Mouse (Mus musculus): Measurements from ENCODE around the gene Nrip1.
"Not testable (repeated sequence)": the region's sequence is repeated elsewhere in the genome, so short reads cannot be mapped to it uniquely, and the experiment has no call there.

Nrip1 gene

DNA sequence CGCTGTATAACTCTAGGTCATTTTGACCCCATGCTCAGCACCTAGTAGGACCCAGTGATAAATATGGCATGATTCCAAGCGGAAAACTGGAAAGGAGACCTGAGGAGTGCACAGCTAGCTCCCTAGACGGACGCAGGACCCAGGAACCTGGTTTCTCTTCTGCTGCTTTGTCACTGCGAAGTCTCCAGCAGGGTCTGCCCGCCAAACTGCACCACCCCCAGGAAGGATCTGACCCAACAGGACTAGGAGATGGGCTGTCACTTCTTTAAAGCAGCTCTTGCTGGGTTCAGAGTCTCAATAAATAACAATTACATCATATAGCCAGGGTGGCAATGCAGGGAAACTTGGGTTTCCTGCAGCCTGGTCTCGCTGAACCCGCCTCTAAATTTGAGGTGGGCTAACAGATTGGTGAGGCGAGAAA lies at the start of gene Nrip1:
TSS of gene Nrip1 (minus strand) at position 157 of the 421 bp plus-strand sequence.
- peak in 1 of 2 experiments; percentile 46 for DNase-seq (ENCODE audit: low spot score in 2 of 2)

DNA sequence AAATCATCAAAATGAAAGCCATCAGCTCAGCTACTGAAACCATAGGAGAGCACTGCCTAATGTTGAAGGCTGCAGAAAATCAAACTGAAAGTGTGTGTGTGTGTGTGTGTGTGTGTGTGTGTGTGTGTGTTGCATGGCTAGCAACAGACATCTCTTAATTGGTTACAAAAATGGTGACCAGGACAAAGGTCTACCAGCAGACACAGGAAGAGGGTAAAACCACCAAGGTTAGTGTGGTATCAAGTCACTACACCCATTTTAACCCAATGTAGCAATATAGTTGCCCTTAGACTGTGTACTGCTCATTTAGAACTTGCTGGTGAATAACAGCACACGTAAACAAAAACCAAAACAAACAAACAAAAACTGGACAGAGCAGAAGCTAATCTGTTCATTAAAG lies 48.9 kb upstream of the Nrip1 start:
- DNase-seq (ENCODE audit: low spot score in 2 of 2) = no peak

DNA sequence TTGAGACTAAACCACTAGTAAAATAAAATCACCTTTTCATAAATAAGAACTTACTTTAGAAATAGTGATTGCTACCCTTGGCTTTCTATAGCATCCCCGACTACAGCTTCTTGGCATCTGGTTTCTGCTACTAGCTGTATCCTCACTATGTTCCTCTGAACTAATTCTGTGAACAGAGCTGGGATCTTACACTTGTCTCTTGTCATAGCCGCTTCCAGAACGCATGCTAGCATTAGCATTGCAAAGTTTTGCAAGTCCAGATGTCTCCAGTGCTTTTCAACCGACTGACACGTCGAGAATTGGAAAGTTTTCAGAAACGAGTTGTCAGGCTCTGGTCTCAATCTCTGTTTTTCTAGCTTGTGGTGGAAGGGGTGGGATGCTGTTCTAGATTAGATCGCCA lies 46.2 kb upstream of the Nrip1 start:
- DNase-seq (ENCODE audit: low spot score in 2 of 2) = no peak

DNA sequence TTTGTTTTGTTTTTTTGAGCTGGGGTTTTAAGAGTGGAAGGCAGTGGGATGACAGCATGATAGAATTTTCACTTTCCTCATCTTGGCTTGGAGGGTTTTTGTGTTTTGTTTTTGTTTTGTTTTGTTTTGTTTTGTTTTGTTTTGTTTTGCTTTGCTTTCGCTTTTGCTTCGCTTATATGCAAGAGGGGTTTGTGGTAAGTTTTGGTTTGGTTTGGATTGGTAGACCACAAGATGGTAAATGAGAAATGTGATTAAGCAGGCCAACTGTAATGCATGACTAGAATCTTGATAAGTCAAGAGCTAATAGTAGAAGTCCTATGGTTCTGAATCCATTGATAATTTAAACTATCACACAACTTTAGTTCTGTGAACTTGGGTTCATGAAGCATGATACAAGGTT lies 42.9 kb upstream of the Nrip1 start:
- DNase-seq (ENCODE audit: low spot score in 2 of 2) = no peak

DNA sequence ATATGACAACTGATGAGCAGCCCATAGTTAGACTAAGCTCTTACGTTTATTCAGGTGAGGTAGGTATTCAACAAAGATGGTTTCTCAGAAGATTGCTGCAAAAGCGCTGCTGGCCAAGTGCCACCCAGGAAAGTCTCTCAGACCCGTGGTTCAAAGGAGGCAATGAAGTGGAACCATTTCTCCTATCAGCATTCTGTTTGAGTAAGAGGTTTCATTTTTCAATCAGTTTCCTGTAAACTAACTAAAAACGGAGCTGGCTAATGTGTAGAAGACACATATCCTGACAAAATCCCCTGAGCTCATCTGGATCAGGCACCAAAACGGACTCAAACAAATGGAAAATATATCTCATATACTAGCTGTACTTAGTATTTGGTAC lies 42.4 kb upstream of the Nrip1 start:
- no peak for DNase-seq (ENCODE audit: low spot score in 2 of 2)

DNA sequence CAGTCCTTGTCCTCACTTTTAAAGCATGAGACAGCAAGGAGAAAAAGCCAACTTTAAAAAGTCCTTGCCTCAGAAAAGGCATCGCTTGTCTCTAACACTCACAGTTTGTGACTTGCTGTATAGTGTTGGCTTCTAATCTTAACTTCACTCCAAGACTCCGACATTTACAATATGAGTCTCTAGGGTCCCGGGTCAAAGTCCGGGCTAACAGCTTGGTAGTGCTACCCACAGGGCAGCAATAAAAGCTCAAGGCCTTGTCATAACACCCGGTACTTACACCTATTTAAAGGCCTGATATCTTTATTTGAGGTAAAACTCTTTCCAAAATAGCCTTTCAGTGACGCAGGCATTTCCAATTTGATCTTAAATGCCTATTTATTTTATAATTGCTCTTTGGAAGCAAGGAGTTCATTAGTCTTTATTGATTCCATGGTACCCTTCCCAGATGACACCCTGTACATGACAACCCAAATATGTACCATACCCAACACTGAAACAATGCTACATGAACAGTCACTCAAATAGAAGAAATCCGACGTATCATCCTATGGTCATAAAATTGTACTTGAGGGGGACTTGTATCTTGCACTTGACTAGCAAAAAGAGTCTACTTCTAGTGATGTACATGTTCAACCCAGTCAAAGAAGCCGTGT lies 41.9 kb upstream of the Nrip1 start:
- DNase-seq (ENCODE audit: low spot score in 2 of 2) = no peak

DNA sequence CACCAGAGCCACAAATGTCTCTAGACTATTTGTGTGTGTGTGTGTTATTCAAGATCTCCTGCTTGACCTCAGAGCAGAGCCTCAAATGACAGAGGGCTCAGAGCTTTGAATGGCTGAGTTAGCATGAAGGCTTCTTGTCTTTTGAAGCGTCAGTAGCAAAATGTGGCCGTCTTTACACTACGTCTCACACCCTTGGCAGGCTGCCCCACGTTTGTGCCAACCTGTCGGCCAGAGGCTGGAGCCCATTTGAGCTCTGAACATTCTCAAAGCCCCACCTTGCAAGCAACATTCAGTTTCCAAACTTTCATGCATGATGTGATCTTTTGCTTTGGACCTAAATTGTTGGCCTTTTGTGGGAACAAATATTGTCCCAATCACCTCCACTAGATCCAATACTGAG lies 40.9 kb upstream of the Nrip1 start:
- DNase-seq (ENCODE audit: low spot score in 2 of 2) = no peak

DNA sequence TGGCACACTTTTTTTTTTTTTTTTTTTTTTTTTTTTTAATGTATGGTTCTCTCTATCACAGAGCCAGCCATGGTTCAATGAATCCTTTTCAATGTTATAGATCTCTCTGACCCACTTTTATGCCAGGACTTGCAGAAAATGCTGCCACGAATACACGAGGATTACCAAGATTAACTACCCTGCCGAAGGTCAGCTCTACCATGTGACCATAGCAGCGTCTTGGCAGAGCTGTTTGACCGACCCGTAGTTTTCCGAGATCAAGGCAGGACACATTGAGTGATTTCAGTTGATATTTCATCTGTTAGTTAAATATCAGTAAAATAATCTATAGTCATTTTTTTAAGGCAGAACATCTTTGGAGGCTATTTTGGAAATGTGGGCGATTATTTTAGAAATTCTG lies 40.0 kb upstream of the Nrip1 start:
- no peak for DNase-seq (ENCODE audit: low spot score in 2 of 2)

DNA sequence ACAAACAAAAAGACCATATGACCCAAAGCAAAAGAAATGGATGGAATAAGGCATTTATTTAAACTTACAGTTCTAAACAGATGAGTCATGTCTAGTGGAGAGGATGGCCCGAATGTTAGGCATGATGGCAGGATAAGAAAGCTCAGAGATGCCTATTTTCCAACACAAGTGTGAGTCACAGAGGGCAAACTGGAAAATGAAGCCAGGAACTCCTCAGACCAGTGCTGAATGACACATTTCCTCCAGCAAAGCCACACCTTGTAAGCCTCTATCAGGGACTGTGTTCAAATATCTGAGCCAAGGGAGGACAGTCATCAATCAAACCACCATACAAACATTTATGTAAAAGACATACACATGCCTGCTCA lies 35.7 kb upstream of the Nrip1 start:
- DNase-seq (ENCODE audit: low spot score in 2 of 2) = no peak

DNA sequence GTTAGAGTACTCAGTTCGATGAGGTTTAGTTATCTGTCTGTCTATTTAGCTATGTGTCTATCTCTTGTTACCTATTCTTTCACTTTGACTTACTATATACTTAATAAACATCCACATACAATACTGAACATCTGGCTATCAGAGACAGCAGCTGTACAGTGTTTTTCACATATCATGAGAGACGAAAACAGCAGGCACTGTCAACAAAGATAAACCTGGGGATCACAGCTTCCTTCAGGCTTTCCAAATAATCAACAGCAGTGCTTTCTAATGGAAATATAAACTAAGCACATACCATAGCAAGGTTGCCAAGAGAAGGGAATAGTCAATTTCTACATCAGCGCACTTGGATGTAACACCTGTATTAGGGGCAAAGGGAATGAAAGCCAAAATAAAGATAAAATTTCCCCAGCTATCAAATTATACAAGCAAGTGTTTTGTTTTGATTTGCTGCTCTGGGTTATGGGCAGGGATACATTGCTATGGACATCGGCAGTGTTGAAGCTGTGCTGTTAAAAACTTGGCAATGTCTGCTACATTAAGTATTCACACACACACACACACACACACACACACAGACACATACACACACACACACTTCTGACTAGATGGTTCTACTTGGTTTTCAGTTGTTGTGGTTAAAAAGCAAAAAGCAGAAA lies 35.2 kb upstream of the Nrip1 start:
- DNase-seq (ENCODE audit: low spot score in 2 of 2) = no peak

DNA sequence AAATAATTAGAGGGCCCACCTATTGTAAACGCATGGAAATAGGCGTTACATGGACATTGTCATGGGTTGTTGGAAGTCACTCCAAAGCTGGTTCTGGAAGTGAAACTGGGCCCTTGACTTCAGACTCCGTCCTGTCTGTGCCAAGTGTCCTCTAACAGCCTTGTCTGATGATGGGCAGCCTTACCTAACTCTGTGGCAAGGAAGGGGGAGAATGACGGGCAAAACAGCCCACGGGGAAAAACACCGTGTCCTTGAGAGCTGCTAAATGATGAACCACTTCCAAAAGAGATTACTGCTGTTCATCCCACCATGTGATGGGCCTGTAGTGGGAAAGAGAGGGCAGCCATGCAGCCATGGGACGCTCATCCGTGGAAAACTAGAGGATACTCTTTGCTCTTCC lies 34.6 kb upstream of the Nrip1 start:
- DNase-seq (ENCODE audit: low spot score in 2 of 2) = no peak

DNA sequence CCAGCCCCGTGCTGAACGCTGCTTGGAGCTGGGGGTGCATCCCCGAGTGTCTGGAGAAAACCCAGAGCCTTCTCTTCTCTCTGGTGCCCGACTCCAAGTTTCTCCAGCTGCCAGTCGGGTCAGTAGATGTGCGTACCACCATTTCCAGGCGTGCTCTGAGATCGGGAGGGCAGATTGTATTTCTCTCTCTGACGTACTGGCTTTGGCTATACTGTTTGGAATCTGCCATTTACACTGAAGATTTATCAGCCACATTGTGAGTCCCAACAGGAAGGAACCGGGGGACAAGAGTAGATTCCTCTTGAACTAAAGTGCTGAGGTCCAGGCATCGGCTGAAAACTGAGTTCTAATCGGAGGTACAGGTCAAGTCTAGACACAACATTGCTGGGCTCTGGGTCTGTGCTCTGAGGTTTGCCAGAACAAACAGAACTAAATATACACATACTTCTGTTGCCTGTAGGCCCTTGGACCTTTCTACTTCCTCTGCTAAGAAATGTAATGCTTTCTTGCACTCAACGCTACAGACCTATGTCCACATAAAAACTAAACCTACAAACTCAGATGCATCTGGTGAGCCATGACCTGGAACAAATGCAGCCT lies 33.8 kb upstream of the Nrip1 start:
- no peak for DNase-seq (ENCODE audit: low spot score in 2 of 2)

DNA sequence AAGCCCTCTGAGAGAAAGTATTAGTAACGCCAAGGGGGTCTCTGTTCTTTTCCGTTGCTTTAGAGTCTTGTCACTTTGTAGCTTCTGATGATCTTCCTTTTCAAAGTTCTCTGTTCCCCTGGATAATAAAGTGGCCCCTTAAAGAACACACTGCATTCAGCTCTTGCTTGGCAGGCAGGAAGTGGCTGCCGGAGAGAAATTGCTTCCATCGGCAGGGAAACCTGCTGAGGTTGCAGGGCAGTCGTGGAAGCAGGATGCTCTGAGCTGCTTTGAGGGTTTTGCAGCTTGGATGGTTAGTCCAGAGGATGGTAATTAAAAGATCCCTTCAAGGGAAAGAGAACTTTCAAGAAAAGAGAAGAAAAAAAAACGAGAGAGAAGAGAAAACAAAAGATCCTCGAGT lies 33.3 kb upstream of the Nrip1 start:
- DNase-seq (ENCODE audit: low spot score in 2 of 2) = no peak

DNA sequence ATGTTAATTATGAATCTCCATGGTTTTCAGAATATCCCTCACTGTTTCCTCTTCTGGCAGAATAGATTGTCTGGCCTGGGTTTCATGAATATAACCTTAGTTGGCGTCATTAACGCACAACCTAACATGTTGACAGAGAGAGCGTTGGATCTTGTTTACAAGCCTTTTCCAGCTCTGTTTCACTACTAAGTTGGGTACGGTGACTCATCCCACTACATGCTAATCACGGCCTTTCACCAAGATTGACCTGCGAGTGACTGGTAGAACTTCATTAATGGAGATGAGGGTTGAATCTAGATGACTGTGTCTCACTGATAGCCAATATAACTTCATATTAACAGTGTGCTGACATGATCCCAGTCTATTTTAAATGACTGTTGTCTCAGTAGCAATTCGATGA lies 32.7 kb upstream of the Nrip1 start:
- no peak for DNase-seq (ENCODE audit: low spot score in 2 of 2)

DNA sequence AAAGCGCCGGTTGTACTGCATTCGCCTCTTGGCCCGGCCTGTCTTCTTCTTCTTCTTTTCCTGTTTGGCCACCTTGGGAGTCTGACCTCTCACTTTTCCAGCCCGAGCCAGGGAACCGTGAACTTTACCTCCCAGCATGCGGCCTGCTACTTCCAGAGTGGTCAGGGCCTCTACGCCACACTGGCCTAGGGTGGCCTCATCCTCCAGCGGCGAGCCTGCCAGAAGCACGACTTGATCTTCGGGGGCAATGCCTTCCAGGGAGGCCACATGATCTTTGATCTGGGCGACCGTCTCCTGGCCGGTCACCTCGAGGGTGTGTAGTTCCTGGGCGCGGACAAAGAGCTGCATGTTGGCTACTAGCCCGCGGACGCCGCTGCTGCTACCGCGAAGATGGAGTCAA lies 29.7 kb upstream of the Nrip1 start:
- DNase-seq (ENCODE audit: low spot score in 2 of 2) = not testable (repeated sequence)

DNA sequence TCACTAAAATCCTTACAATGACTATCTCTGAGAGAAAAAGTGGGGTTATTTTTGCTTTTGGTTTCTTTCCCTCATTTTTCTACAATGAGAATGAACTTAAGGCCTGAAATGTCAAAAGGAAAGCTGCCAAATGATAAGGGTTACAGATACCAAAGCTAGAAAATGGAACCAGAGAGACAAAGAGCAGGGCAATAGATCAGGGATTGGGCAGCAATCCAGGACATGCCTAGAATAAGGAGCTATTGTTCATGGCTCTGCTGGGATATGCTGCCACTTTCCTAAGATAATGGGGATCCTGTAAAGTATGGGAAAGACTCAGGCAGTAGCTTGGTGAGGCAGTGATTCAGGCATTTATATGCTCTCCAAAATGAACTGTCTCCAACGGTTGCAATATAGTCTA lies 22.9 kb upstream of the Nrip1 start:
- no peak for DNase-seq (ENCODE audit: low spot score in 2 of 2)

DNA sequence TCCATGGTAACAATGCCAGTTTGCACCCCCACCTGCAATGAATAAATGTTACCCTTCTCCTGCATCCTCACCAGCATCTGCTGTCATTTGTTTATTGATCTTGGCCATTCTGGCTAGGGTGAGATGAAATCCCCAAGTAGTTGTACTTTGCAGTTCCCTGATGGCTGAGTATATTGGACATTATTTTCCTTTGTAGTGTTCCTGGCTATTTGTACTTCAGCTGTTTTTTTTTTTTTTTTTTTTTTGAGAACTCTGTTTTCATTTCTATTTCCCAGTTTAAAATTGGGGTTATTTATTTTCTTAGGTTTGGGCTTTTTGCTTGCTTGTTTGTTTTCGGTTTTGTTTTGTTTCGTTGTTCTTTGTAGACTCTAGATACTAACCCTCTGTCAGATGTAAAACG lies 19.6 kb upstream of the Nrip1 start:
- no peak for DNase-seq (ENCODE audit: low spot score in 2 of 2)

DNA sequence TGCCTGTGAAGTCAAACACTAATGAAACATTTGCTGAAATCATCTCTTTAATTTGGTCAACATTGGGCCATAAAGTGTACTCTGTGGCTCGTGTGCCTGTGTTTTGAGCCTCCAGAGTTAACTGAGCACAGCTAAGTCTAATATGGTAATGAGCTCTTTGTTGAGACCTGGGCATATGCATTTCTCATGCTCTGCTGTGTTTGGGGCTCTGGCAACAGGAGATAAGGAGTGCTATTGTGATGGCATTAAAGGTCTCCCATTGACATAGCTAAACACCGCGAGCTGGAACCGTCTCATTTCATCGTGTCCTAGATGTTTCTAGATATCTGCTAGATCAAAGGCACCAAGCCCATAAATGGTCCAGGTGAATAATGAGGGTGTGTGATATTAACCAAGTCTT lies 12.9 kb upstream of the Nrip1 start:
- no peak for DNase-seq (ENCODE audit: low spot score in 2 of 2)

DNA sequence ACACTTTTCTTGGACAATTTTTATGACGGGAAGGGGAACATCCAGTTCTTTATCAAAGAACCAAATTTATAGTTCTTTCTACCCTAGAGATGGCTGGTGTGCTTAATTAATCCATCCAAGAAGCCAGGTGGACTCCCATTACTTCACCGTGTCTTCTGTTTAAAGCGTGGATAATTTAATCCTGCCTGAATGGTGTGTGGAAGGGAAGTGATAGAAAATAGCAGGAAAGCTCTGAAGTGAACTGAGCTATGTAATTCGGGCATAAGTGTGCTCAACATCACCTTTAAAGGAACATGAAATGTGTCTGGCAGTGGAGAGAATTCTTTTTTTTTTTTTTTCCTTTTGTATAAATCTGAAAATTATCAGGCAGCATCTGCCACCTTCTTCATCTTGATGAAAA lies 12.4 kb upstream of the Nrip1 start:
- DNase-seq (ENCODE audit: low spot score in 2 of 2) = no peak

DNA sequence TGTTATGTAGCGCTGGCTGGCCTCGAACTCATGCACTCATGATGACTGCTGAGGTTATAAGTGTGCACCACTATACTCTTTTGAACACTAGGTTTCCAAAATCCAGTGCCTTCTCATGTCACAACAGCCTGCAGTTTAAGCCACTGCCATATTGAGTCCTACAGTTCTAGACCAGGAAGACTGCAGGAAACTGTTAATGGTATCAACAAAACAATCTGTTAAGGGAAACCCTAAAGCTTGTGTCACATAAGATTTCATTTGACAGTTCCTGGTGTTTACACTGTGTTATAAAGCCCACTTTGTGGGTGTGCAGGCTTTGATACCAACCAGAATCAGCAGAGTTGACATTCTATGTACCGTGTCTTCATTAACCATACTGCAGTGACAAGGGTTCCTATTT lies 3.6 kb upstream of the Nrip1 start:
- no peak for DNase-seq (ENCODE audit: low spot score in 2 of 2)

DNA sequence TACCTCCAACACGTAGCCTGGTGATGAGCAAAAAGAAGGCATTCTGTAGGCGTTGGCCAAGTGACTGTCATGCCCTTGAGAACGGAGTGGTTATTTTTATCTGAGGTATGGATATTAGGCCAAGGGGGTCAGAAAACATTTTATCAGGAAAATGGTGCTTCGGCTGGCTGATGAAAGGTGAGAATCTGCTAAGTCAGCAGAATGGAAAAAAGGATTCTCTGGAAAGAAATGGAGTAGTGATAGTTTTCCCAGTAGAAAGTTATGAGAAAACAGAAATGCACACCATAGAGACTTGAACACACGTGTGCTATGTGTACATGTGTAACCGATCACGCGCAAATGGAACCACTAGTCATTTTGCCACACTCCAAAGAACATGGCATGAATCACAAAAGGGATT lies 3.0 kb upstream of the Nrip1 start:
- no peak for DNase-seq (ENCODE audit: low spot score in 2 of 2)

DNA sequence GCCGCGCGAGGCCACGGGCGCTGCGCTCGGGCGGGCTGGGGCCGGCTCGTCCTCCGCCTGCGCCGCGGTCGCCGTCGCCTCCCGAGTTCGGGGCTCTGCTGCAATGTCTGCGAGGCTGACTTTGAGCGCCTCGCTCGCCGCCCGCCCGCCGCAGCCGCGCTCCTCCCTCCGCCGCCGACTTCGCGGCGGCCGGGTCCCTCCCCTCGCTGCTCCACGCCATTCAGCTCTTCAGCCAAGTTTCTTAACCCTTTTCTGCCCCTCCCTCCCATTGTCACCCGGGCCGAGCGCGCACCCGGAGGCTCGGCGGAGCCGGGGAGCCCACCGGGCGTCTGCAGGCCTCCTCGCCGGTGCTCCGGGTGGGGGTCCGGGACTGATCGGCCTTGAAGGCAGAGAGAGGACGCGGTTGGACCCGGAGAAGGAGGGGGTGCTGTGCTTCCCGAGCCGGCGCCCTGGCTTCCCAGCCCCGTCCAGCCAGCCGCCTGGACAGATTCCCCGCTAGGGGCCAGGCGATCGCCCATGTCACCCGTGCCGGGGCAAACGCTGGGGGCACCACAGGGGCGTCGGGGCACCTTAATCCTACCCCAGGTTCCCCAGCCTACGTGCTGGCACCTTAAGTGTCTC lies 576 bp downstream of the Nrip1 start:
- DNase-seq (ENCODE audit: low spot score in 2 of 2) = peak; percentile 63 to 84

All from cerebellum, postnatal 4 days (tissue).